Mouse (Mus musculus) kidney, embryonic 14.5 days (tissue): Measurements from ENCODE around the gene Polr1e. TPM values are rescaled to one million over a fixed set of nuclear protein-coding genes. Genes with fewer than 3 reads are reported as not detected.
"Not testable (repeated sequence)": the region's sequence is repeated elsewhere in the genome, so short reads cannot be mapped to it uniquely, and the experiment has no call there.

Source experiments
- ATAC-seq: fragments of 200-750 bp; cut with Nextera tagmentation; 2 replicates; pipeline ENCODE4 v1.8.0; 2017; ENCODE audit warnings: moderate number of reproducible peaks, mild to moderate bottlenecking, moderate TSS enrichment, moderate library complexity; ENCODE audit not compliant: low FRiP score, low TSS enrichment
- H3K27ac ChIP-seq: fragments of 300-500 bp; sonication (generic); 2 replicates; pipeline ENCODE4 v1.5.1; 2014; ENCODE audit warnings: low read depth, mild to moderate bottlenecking, low read length, moderate library complexity, mixed read lengths
- H3K27me3 ChIP-seq: fragments of 300-500 bp; sonication (generic); 2 replicates; pipeline ENCODE4 v1.6.1; 2014; ENCODE audit warnings: mild to moderate bottlenecking, low read length; ENCODE audit not compliant: control insufficient read depth, insufficient read depth
- H3K36me3 ChIP-seq: fragments of 300-500 bp; sonication (generic); 2 replicates; pipeline ENCODE4 v1.6.1; 2014; ENCODE audit warnings: low read length, mixed read lengths; ENCODE audit not compliant: control insufficient read depth, insufficient read depth
- H3K4me1 ChIP-seq: fragments of 300-500 bp; sonication (generic); 2 replicates; pipeline ENCODE4 v1.6.1; 2014; ENCODE audit warnings: low read length, mixed read lengths; ENCODE audit not compliant: control insufficient read depth, insufficient read depth
- H3K4me2 ChIP-seq: fragments of 300-500 bp; sonication (generic); replicated peaks from 2 replicates; pipeline ENCODE4 v1.6.1; 2014; ENCODE audit warnings: low read depth, mild to moderate bottlenecking, low read length
- H3K4me3 ChIP-seq: fragments of 300-500 bp; sonication (generic); 2 replicates; pipeline ENCODE4 v1.5.1; 2014; ENCODE audit warnings: mild to moderate bottlenecking, low read length
- H3K9ac ChIP-seq: fragments of 300-500 bp; sonication (generic); 2 replicates; pipeline ENCODE4 v1.6.1; 2014; ENCODE audit warnings: low read depth, mild to moderate bottlenecking, low read length, moderate library complexity
- H3K9me3 ChIP-seq: fragments of 300-500 bp; sonication (generic); 2 replicates; pipeline ENCODE4 v1.6.1; 2016; ENCODE audit warnings: low read length; ENCODE audit not compliant: control insufficient read depth
- WGBS: fragments of 180-500 bp; shearing (Covaris S2); extraction: QIAGEN DNeasy Blood & Tissue Kit; methylation state at CpG from one replicate; pipeline ENCODE4 v1.1.7; 2014; 5-methylcytosine and 5-hydroxymethylcytosine counted together
- polyA plus RNA-seq: library from polyadenylated mRNA; unstranded; fragments of >200 nt; fragmentation: Nextera tagmentation; extraction: Ambion mirVana; gene quantifications from 2 replicates; pipeline ENCODE4 v1.2.1, GENCODE M21; 2014

Polr1e gene
- polyA plus RNA-seq, 1 experiment from 2014 or later: 56.2 TPM

DNA sequence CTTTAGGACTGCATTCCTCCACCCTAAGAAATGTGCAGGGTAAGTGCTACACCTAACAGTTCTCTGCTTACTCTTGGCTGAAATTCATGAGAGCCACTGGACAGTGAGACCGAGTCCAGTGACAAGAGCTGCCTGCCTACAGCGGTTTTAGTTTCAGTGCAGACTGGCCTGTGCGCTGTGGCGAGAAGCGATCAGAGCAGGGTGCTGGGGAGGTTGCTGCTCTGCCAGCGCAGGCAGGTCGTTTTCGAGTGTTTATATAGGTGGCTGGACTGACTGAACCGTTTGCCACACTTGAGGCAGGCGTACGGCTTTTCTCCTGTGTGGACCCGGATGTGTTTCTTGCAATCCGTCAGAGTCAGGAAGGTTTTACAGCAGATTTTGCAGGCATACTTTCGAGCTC is 25.2 kb upstream of the Polr1e start:
- not testable (repeated sequence) for H3K9ac ChIP-seq, H3K9me3 ChIP-seq, H3K4me2 ChIP-seq, H3K27me3 ChIP-seq, H3K4me1 ChIP-seq, H3K27ac ChIP-seq, H3K4me3 ChIP-seq
- H3K36me3 ChIP-seq: peaks cover 47% of the 10 kb centered on the region
- 44% methylated on average over 14 of the region's 14 CpGs for WGBS
- ATAC-seq: peak; percentile 59

DNA sequence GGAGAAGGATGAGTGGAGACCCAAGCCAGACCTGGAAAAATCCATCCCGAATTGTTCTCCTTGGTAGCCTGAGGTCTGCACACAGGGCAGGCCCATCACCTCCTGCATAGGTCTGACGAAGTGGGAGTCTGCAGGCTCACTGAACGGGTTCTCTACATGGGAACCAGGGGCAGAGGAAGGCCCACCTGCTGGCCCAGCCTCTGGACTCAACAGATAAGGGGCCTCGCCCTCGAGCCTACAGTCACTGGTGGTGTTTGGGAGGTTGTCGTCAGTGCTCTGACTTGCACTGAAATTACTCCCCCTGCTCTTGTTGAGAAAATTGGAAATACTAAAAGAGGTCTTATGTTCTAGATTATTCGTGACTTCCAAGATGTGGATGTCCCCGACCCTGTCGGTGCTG is 24.5 kb upstream of the Polr1e start:
- WGBS: 88% methylated on average over 9 of the region's 9 CpGs
- H3K27me3 ChIP-seq: no peaks in the 10 kb centered on the region
- H3K4me1 ChIP-seq: no peaks in the 10 kb centered on the region
- no peaks in the 10 kb centered on the region for H3K9me3 ChIP-seq
- H3K4me2 ChIP-seq: no peak overlapping the region
- H3K36me3 ChIP-seq: peaks cover 44% of the 10 kb centered on the region
- H3K4me3 ChIP-seq: no peak overlapping the region
- ATAC-seq: no peak
- no peak overlapping the region for H3K9ac ChIP-seq
- H3K27ac ChIP-seq: no peak overlapping the region

DNA sequence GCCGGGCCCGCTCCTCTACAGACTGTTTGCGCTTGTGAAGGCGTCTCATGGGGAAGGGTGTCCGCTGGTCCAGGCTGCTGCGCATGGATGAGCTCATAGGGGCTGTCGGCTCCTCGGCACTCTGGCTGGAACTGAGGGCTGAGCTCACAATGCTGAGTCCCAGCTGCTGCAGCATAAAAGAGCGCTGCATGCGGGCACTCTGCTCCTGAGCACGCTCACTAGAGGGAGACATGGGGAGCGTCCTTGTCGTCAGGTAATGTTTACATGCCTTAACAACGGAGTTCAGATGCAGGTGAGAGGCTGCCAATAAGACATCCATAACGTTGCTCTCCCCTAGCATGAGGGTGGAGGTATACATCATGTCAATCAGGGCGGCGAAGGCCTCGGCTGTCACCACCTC is 23.6 kb upstream of the Polr1e start:
- H3K36me3 ChIP-seq: peaks cover 36% of the 10 kb centered on the region
- H3K4me1 ChIP-seq: no peaks in the 10 kb centered on the region
- H3K4me3 ChIP-seq: no peak overlapping the region
- H3K27me3 ChIP-seq: no peaks in the 10 kb centered on the region
- H3K4me2 ChIP-seq: no peak overlapping the region
- 84% methylated on average over 18 of the region's 18 CpGs for WGBS
- ATAC-seq: no peak
- no peaks in the 10 kb centered on the region for H3K9me3 ChIP-seq
- no peak overlapping the region for H3K9ac ChIP-seq
- no peak overlapping the region for H3K27ac ChIP-seq

DNA sequence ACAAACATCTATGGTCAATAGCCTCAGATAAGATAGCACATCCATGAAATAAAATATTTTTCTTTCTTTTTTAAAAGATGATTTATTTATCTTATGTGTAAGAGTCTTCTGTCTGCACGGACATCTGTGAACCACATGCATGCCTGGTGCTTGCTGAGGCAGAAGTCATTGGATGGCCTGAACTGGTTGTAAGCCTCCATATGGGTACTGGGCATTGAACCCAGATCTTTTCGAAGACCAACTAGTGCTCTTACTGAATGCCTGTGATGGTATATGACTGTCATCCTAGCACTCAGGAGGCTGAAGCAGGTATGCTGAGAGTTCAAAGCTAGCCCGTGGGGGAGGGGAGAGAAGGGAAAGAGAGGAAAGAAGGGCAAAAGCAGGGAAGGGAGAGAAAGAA is 20.3 kb upstream of the Polr1e start:
- Histone ChIP-seq H3K27ac (no peak overlapping the region), H3K36me3 (peaks cover 15% of the 10 kb centered on the region), H3K9me3 (no peaks in the 10 kb centered on the region), H3K4me2 (no peak overlapping the region), H3K4me1 (no peaks in the 10 kb centered on the region), H3K4me3 (no peak overlapping the region), H3K9ac (no peak overlapping the region), H3K27me3 (no peaks in the 10 kb centered on the region)
- WGBS: 73% methylated on average over 3 of the region's 3 CpGs
- no peak for ATAC-seq

DNA sequence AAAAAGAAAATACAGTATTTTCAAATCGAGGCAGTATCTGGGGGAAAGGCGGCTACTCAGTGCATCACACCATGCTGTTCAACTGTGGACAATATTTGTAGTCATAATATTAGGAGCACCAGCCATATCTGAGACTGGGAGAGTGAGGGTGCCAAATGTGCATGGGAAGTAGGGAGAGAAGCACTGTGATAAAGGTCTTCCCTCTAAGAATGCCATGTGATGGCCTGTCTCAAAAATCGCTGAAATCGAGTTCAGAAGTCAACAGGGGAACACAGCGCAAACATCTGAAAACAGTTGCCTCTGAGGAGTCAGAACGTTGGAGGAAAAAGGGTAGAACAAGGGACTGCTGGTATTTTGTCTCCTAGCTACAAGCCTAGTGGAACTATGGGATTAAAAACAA is 18.4 kb upstream of the Polr1e start:
- Histone ChIP-seq H3K36me3 (0 out of 2 replicates have a peak, but pooled peaks cover under 1% of the 10 kb centered on the region), H3K4me3 (no peak overlapping the region), H3K9me3 (no peaks in the 10 kb centered on the region), H3K4me2 (no peak overlapping the region), H3K27me3 (no peaks in the 10 kb centered on the region), H3K4me1 (no peaks in the 10 kb centered on the region), H3K27ac (no peak overlapping the region), H3K9ac (no peak overlapping the region)
- ATAC-seq: no peak
- WGBS: 90% methylated on average over 6 of the region's 6 CpGs

DNA sequence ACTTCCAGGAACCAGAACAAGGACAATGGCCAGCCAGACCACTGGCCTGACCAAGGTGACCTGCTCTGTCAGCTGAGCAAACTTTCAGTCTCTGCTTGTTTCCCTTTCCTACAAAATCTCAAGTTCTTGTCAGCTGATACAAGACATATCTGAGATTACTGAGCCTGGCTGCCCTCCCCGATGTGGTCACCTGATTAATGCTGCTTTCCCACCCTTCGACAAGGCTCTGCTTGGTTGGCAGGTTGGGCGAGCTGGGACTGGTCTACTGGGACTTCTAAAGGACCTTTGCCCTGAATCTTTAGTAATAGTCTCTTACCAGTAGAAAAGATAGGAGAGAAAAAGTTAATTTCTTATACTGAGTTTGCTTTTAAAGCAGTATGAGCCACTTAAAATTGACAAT is 12.9 kb upstream of the Polr1e start:
- Histone ChIP-seq H3K4me3 (no peak overlapping the region), H3K4me1 (peaks cover 9% of the 10 kb centered on the region), H3K9ac (no peak overlapping the region), H3K27me3 (no peaks in the 10 kb centered on the region), H3K27ac (no peak overlapping the region), H3K36me3 (no peaks in the 10 kb centered on the region), H3K4me2 (no peak overlapping the region), H3K9me3 (no peaks in the 10 kb centered on the region)
- no peak for ATAC-seq
- WGBS: 81% methylated on average over 3 of the region's 3 CpGs

DNA sequence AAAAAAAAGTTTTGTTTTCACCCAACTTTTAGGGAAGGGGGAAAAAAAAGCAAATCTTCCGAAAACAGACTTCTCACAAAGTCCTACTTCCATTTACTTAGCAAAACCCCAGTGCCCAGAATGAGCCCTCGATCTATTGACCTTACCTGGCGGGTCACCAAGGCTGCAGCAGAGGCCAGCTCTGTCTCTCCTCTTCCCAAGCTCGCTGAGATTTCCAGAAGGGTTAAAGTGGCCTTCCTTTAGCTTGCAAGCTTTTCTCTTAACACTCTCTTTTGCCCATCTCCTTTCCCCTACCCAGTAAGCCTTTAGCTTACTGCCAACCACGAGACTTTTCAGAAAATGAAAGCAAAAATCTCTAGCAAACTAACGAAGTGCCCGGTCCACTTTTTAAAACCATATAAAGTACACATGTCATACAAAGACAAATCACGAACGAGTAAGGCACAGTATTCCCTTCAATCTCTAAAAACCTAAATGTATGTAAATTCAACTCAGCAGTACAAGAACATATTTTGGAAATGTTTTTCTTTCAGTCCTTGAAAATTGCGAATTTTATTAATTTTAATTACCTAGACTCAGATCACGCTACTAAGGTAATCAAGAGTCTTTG is 7.5 kb upstream of the Polr1e start:
- Histone ChIP-seq H3K27me3 (no peaks in the 10 kb centered on the region), H3K4me3 (peak overlapping the region; percentile 69), H3K36me3 (no peaks in the 10 kb centered on the region), H3K27ac (peak overlapping the region; percentile 90), H3K9ac (peak overlapping the region; percentile 76), H3K4me2 (peak overlapping the region; percentile 77), H3K4me1 (peaks cover 21% of the 10 kb centered on the region), H3K9me3 (no peaks in the 10 kb centered on the region)
- WGBS: 8% methylated on average over 11 of the region's 11 CpGs
- ATAC-seq: no peak

DNA sequence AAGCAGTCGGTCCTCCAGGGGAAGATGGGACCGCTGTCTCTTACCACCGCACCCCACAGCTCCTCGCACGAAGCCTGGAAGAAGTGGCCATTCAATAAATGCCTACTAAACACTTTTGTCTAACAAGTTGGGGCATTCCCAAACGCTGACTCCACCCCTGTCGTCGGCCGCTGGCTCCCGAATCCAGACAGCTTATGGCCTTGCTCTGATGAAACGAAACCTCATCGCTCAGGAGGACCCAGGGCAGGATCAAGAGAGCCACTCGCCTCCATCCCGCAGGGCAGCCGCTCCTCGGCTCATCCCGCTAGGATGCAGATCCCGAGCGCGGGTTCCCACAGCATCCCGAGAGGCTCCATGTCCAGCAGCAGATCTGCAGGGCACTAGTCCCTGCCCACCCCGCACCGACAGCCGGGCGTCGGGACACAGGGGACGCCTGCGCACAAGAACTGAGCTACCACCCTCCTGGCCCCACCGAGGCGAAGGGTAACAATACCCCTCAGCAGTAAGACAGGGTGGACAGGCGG is 6.7 kb upstream of the Polr1e start:
- ATAC-seq: peak; percentile 86

DNA sequence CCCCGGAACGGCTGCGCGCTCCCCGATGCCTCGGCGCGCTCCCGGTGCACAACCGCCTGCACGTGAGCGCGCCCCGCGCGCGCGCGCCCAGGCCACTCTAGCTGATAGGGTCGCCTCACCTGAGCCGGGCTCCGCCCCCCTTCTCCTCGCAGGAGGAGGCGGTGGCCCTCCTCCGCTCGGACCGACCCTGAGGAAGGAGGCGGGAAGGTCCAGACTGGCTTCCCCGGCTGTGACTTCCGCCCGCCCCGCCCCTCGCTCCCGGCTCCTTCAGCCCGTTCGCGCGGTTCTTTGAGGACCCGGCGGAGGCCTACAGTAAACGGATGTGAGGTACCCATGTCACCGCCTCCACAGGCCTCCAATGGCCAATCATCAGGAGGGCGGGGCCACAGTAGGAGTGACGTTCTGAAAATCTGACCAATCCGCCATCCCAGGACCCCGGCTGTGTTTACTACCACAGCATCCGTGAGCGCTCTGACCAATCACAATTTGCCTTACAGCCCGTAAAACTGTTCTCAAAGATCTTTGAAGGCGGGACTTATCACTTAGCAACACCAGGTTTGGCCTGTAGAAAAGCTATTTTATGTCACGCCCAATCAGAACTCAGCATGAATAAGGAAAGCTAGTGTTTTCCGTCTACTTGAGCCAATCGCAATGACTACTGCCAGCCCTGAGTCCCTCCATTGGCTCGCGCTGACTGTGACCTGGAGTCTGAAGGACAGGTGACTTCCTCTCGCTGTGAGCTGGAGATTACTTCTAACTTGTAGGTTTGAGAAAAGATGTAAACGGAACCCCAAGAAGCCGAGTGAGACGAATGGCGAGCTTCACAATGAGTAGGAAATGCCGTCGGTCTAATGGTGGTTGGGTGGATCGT is 6.0 kb upstream of the Polr1e start, which contains the start of gene Zbtb5:
Gene Zbtb5, minus strand, starts transcription at position 308 of the 871 bp plus-strand sequence.
- WGBS: under 1% methylated on average over 51 of the region's 63 CpGs
- peak; percentile 99 for ATAC-seq
- peak within 1 kb of the TSS; percentile 90 for H3K27ac ChIP-seq
- H3K4me3 ChIP-seq: peak within 1 kb of the TSS; percentile 69
- no peaks in the 10 kb centered on the region for H3K36me3 ChIP-seq
- H3K4me2 ChIP-seq: peak within 1 kb of the TSS; percentile 79
- H3K9ac ChIP-seq: peak within 1 kb of the TSS; percentile 81
- H3K27me3 ChIP-seq: no peaks in the 10 kb centered on the region
- no peaks in the 10 kb centered on the region for H3K9me3 ChIP-seq
- peaks cover 21% of the 10 kb centered on the region for H3K4me1 ChIP-seq

More for the DNA sequence above, 6.7 kb upstream of the Polr1e start:
- H3K9me3 ChIP-seq: no peaks in the 10 kb centered on the region
- H3K4me2 ChIP-seq: peak overlapping the region; percentile 77
- H3K9ac ChIP-seq: peak overlapping the region; percentile 76
- peak overlapping the region; percentile 90 for H3K27ac ChIP-seq
- WGBS: under 1% methylated on average over 31 of the region's 31 CpGs
- no peaks in the 10 kb centered on the region for H3K36me3 ChIP-seq
- H3K4me1 ChIP-seq: peaks cover 21% of the 10 kb centered on the region
- peak overlapping the region; percentile 69 for H3K4me3 ChIP-seq
- H3K27me3 ChIP-seq: no peaks in the 10 kb centered on the region
